Mouse (Mus musculus): Measurements from ENCODE around the gene Brpf1. TPM values are rescaled to one million over a fixed set of nuclear protein-coding genes. Genes with fewer than 3 reads are reported as not detected.

Brpf1 gene
- polyA plus RNA-seq, 1 experiment from 2014 or later = 20.1 TPM

DNA sequence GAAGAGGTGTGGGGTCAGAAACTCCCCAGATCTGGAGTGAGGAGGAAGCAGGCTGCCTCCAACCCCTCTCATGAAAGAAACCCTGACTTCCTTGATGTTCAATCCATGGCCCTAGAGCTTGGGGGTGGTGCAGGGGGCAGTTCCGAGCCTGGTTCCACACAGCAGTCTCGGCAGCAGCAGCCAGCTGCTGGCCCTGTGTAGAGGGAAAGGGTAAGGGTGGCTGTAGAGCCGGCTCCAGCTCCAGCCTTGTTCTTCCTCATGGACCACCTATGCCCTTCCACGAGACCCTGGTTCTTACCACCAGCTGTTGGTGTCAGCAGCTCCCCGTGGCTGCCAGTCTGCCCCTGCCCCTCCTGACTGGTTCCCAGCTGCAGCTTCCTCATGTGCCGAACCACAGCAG lies 27.3 kb downstream of the Brpf1 start:
- no peaks in the 10 kb centered on the region for H3K9me3 ChIP-seq (ENCODE audit: control insufficient read depth, low read depth, low read length)
- H3K9ac ChIP-seq (replicated peaks; ENCODE audit: low read depth, low read length) = no peak overlapping the region
- no peaks in the 10 kb centered on the region for H3K4me1 ChIP-seq (ENCODE audit: control insufficient read depth, insufficient read depth, low read length)
- H3K4me3 ChIP-seq (ENCODE audit: low read depth, low read length) = no peak overlapping the region
- no peak for ATAC-seq (ENCODE audit: insufficient number of reproducible peaks, insufficient read depth, low FRiP score, low read depth)
- no peak overlapping the region for H3K4me2 ChIP-seq (replicated peaks; ENCODE audit: low read depth, low read length)
- 73% methylated on average over 6 of the region's 6 CpGs for WGBS
- peaks cover 49% of the 10 kb centered on the region for H3K36me3 ChIP-seq (ENCODE audit: control insufficient read depth, insufficient read depth, low read length)
- no peaks in the 10 kb centered on the region for H3K27me3 ChIP-seq (ENCODE audit: control insufficient read depth, insufficient read depth, low read length)
- no peak overlapping the region for H3K27ac ChIP-seq (ENCODE audit: low read length)

DNA sequence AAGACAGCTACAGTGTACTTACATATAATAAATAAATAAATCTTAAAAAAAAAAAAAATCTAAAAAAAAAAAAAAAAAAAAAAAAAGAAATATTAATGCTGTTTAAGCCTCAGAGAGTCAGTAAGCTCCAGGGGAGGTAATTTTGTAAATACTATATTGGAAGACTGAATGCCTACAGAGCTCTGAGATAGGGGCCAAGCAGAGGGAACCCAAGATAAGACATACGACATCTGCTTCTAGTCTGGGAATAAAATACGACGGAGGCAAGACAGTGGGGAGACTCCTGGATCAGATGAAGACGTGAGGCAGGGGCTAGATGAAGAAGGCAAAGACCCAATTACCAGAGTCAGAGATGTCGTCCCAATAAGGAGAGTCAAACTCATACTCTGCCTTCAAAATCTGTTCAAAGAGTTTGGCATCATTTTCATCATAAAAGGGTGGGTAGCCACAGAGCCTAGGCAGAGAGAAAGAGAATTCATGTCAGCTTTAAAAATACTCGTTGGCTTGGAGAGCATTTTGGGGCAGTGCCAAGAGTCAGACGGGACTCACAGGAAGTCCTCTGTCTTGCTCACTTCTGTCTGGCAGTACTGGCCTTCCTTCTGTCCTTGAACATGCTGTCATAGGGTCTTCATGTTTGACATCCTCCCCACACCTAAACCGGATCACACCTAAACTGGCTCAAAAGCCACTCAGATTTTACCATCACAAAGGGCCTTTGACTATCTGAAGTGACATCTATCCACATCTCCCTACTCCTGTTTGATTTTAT lies 30.1 kb downstream of the Brpf1 start:
- no peak overlapping the region for H3K27ac ChIP-seq (ENCODE audit: low read length)
- 65% methylated on average over 8 of the region's 8 CpGs for WGBS
- H3K27me3 ChIP-seq (ENCODE audit: control insufficient read depth, insufficient read depth, low read length) = no peaks in the 10 kb centered on the region
- no peaks in the 10 kb centered on the region for H3K9me3 ChIP-seq (ENCODE audit: control insufficient read depth, low read depth, low read length)
- H3K36me3 ChIP-seq (ENCODE audit: control insufficient read depth, insufficient read depth, low read length) = peaks cover 54% of the 10 kb centered on the region
- H3K4me2 ChIP-seq (replicated peaks; ENCODE audit: low read depth, low read length) = no peak overlapping the region
- no peak overlapping the region for H3K9ac ChIP-seq (replicated peaks; ENCODE audit: low read depth, low read length)
- no peak for ATAC-seq (ENCODE audit: insufficient number of reproducible peaks, insufficient read depth, low FRiP score, low read depth)
- no peaks in the 10 kb centered on the region; the same call in 1 of the 2 replicates for H3K4me1 ChIP-seq (ENCODE audit: control insufficient read depth, insufficient read depth, low read length)
- H3K4me3 ChIP-seq (ENCODE audit: low read depth, low read length) = no peak overlapping the region

GRCm38 (mm10) chr6:113341574-113341973 lies 34.6 kb downstream of the Brpf1 start:
- Histone ChIP-seq H3K9ac (replicated peaks; ENCODE audit: low read depth, low read length) (no peak overlapping the region), H3K27me3 (ENCODE audit: control insufficient read depth, insufficient read depth, low read length) (no peaks in the 10 kb centered on the region), H3K36me3 (ENCODE audit: control insufficient read depth, insufficient read depth, low read length) (peaks cover 31% of the 10 kb centered on the region), H3K27ac (ENCODE audit: low read length) (no peak overlapping the region; the same call in 1 of the 2 replicates), H3K4me2 (replicated peaks; ENCODE audit: low read depth, low read length) (peak overlapping the region; percentile 78; the same call in 1 of the 2 replicates), H3K4me3 (ENCODE audit: low read depth, low read length) (no peak overlapping the region), H3K4me1 (ENCODE audit: control insufficient read depth, insufficient read depth, low read length) (peaks cover 13% of the 10 kb centered on the region), H3K9me3 (ENCODE audit: control insufficient read depth, low read depth, low read length) (no peaks in the 10 kb centered on the region)
- WGBS = 73% methylated on average over 6 of the region's 6 CpGs
- no peak for ATAC-seq (ENCODE audit: insufficient number of reproducible peaks, insufficient read depth, low FRiP score, low read depth)

- no peaks in the 10 kb centered on the region for H3K27me3 ChIP-seq (ENCODE audit: control insufficient read depth, insufficient read depth, low read length)
- peaks cover 13% of the 10 kb centered on the region for H3K4me1 ChIP-seq (ENCODE audit: control insufficient read depth, insufficient read depth, low read length)
- H3K27ac ChIP-seq (ENCODE audit: low read length) = no peak overlapping the region
- no peak for ATAC-seq (ENCODE audit: insufficient number of reproducible peaks, insufficient read depth, low FRiP score, low read depth)
- peak overlapping the region; percentile 2; the same call in 1 of the 2 replicates for H3K4me3 ChIP-seq (ENCODE audit: low read depth, low read length)
- no peaks in the 10 kb centered on the region for H3K9me3 ChIP-seq (ENCODE audit: control insufficient read depth, low read depth, low read length)
- 20% methylated on average over 4 of the region's 7 CpGs for WGBS
- peaks cover 31% of the 10 kb centered on the region for H3K36me3 ChIP-seq (ENCODE audit: control insufficient read depth, insufficient read depth, low read length)
- H3K4me2 ChIP-seq (replicated peaks; ENCODE audit: low read depth, low read length) = peak overlapping the region; percentile 78
- no peak overlapping the region for H3K9ac ChIP-seq (replicated peaks; ENCODE audit: low read depth, low read length)
These were observed 35.4 kb downstream of the Brpf1 start for GRCm38 (mm10) chr6:113342297-113342696.

DNA sequence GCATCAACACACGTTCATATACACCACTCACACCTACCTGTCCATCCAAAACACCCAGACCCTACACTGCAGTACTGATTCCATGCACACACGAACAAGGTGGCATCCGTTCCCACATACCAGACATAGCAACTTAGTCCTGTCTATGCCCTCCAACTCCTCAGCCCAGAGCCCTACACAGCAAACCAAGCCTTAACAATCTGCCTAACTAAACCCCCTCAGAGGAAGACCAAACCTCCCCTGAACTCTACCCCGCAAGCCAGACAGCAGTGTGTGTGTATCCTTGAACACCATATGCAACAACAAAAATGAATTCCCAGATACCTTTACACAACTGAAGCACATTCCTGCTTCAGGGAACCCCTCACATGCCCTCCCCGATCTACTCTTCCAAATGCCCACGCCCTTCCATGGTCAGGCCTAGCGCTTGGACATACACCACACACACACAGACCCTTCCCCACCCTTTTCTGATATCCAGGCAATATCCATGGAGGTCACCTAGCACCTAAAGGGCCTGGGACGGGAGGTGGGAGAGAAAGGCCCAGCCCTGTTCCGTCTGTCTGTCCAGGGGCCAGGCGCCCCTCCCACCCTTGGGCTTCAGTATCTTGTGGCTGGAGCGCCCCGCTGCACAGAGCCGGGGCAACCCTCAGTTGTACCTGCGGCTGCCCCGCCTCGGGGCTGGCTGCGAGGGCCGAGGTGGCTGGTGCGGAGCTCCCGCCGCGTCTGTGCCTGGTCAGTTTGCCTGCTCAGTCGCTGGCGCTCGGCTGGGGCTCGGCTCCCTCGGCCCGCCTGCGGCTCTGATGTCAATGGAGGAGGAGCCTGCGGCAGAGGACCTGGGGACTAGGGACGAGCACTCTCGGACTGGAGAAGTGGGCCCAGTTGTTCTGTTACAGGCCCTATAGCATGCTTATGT lies 36.5 kb downstream of the Brpf1 start, which contains the start of gene Camk1:
Gene Camk1 (minus strand): TSS at position 808 of the 916 bp plus-strand sequence.
- 12% methylated on average over 32 of the region's 32 CpGs for WGBS
- Histone ChIP-seq H3K4me3 (ENCODE audit: low read depth, low read length) (peak within 1 kb of the TSS; percentile 80), H3K4me2 (replicated peaks; ENCODE audit: low read depth, low read length) (peak within 1 kb of the TSS; percentile 78), H3K27me3 (ENCODE audit: control insufficient read depth, insufficient read depth, low read length) (no peaks in the 10 kb centered on the region), H3K4me1 (ENCODE audit: control insufficient read depth, insufficient read depth, low read length) (peaks cover 13% of the 10 kb centered on the region), H3K36me3 (ENCODE audit: control insufficient read depth, insufficient read depth, low read length) (peaks cover 22% of the 10 kb centered on the region; the same call in 1 of the 2 replicates), H3K9ac (replicated peaks; ENCODE audit: low read depth, low read length) (peak within 1 kb of the TSS; percentile 90), H3K27ac (ENCODE audit: low read length) (peak within 1 kb of the TSS; percentile 15; the same call in 1 of the 2 replicates), H3K9me3 (ENCODE audit: control insufficient read depth, low read depth, low read length) (no peaks in the 10 kb centered on the region)
- peak; percentile 77 for ATAC-seq (ENCODE audit: insufficient number of reproducible peaks, insufficient read depth, low FRiP score, low read depth)

GRCm38 (mm10) chr6:113344321-113344720 lies 37.4 kb downstream of the Brpf1 start:
- Histone ChIP-seq H3K9me3 (ENCODE audit: control insufficient read depth, low read depth, low read length) (no peaks in the 10 kb centered on the region), H3K4me1 (ENCODE audit: control insufficient read depth, insufficient read depth, low read length) (peaks cover 13% of the 10 kb centered on the region), H3K27me3 (ENCODE audit: control insufficient read depth, insufficient read depth, low read length) (no peaks in the 10 kb centered on the region), H3K36me3 (ENCODE audit: control insufficient read depth, insufficient read depth, low read length) (peaks cover 13% of the 10 kb centered on the region; the same call in 1 of the 2 replicates), H3K9ac (replicated peaks; ENCODE audit: low read depth, low read length) (no peak overlapping the region), H3K4me2 (replicated peaks; ENCODE audit: low read depth, low read length) (peak overlapping the region; percentile 78; the same call in 1 of the 2 replicates), H3K4me3 (ENCODE audit: low read depth, low read length) (no peak overlapping the region), H3K27ac (ENCODE audit: low read length) (no peak overlapping the region)
- WGBS = 47% methylated on average over 2 of the region's 2 CpGs
- ATAC-seq (ENCODE audit: insufficient number of reproducible peaks, insufficient read depth, low FRiP score, low read depth) = no peak

DNA sequence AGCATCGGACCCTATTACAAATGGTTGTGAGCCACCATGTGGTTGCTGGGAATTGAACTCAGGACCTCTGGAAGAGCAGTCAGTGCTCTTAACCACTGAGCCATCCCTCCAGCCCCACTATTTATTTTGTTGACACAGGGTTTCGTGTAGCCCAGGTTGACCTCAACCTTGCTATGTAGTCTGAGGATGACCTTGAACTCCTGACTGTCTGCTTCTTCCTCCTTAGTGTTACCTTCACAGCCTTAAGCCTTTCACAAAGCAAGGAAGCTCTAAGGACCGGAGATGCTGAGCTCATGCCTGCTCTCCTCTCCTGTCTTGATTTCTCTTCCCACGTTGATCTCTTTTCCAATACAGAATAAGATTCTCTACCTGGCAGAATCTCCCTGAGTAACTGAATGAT lies 40.0 kb downstream of the Brpf1 start:
- 67% methylated on average over 4 of the region's 4 CpGs for WGBS
- H3K4me2 ChIP-seq (replicated peaks; ENCODE audit: low read depth, low read length) = no peak overlapping the region
- H3K9me3 ChIP-seq (ENCODE audit: control insufficient read depth, low read depth, low read length) = no peaks in the 10 kb centered on the region
- H3K36me3 ChIP-seq (ENCODE audit: control insufficient read depth, insufficient read depth, low read length) = no peaks in the 10 kb centered on the region
- H3K4me3 ChIP-seq (ENCODE audit: low read depth, low read length) = no peak overlapping the region
- H3K27me3 ChIP-seq (ENCODE audit: control insufficient read depth, insufficient read depth, low read length) = no peaks in the 10 kb centered on the region
- H3K4me1 ChIP-seq (ENCODE audit: control insufficient read depth, insufficient read depth, low read length) = peaks cover 16% of the 10 kb centered on the region
- no peak for ATAC-seq (ENCODE audit: insufficient number of reproducible peaks, insufficient read depth, low FRiP score, low read depth)
- no peak overlapping the region for H3K27ac ChIP-seq (ENCODE audit: low read length)
- H3K9ac ChIP-seq (replicated peaks; ENCODE audit: low read depth, low read length) = no peak overlapping the region

- no peak overlapping the region for H3K27ac ChIP-seq (ENCODE audit: low read length)
- H3K4me3 ChIP-seq (ENCODE audit: low read depth, low read length) = no peak overlapping the region
- H3K9ac ChIP-seq (replicated peaks; ENCODE audit: low read depth, low read length) = no peak overlapping the region
- no peaks in the 10 kb centered on the region for H3K36me3 ChIP-seq (ENCODE audit: control insufficient read depth, insufficient read depth, low read length)
- H3K27me3 ChIP-seq (ENCODE audit: control insufficient read depth, insufficient read depth, low read length) = no peaks in the 10 kb centered on the region
- H3K9me3 ChIP-seq (ENCODE audit: control insufficient read depth, low read depth, low read length) = no peaks in the 10 kb centered on the region
- H3K4me1 ChIP-seq (ENCODE audit: control insufficient read depth, insufficient read depth, low read length) = 0 out of 2 replicates have a peak, but pooled peaks cover 3% of the 10 kb centered on the region
- no peak overlapping the region for H3K4me2 ChIP-seq (replicated peaks; ENCODE audit: low read depth, low read length)
- peak; percentile 42; the same call in 1 of the 2 replicates for ATAC-seq (ENCODE audit: insufficient number of reproducible peaks, insufficient read depth, low FRiP score, low read depth)
These were observed 43.6 kb downstream of the Brpf1 start for GRCm38 (mm10) chr6:113350538-113350937.
